Mouse (Mus musculus): Measurements from ENCODE around the gene Gm21882.
"Not testable (repeated sequence)": the region's sequence is repeated elsewhere in the genome, so short reads cannot be mapped to it uniquely, and the experiment has no call there.

Gene Gm21882

DNA sequence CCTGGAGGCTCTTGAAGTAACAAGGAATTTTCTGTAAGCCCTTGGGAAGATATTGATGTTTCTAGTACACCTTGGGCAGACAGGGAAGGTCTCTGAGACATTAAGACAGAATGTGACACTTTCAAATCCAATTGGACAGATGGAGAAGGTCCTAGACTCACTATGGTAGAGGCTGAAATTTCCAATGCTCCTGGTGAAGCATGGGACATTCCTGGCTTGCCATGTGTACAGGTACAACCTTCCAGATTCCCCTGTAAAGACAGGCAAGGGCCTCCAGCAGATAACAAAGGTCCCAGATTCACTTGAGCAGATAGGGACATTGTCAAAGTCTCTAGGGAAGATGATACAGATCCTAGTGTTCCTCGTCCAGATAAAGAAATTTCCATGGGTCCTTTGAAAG lies at the start of gene Gm21882:
TSS of gene Gm21882 (minus strand) at position 101 of the 400 bp plus-strand sequence.
- not testable (repeated sequence) for DNase-seq (ENCODE audit: low spot score in 2 of 2)
